Mouse (Mus musculus) kidney, postnatal 36 days (tissue): Measurements from ENCODE around the gene Pip5k1b.
A peak's percentile ranks its signal among the peaks of the same experiment; 100 is the strongest.

ENCODE experiments used
- DNase-seq, 2 experiments: peaks; one replicate each; pipeline ENCODE4 v3.0.0; 2021 to 2022; ENCODE audit warnings: mixed read lengths in 2 of 2

The Pip5k1b gene

GRCm38 (mm10) chr19:24542293-24542675, 13.4 kb downstream of the Pip5k1b start:
- DNase-seq, result no peak

- no peak for DNase-seq
Observed at GRCm38 (mm10) chr19:24541669-24542292, 13.9 kb downstream of the Pip5k1b start.

- DNase-seq, result no peak
Observed at GRCm38 (mm10) chr19:24540952-24541668, 14.6 kb downstream of the Pip5k1b start.

- peak in 1 of 2 experiments; percentile 18 for DNase-seq
Observed at GRCm38 (mm10) chr19:24539041-24539440, 16.6 kb downstream of the Pip5k1b start.

- no peak for DNase-seq
Observed at GRCm38 (mm10) chr19:24538181-24538580, 17.5 kb downstream of the Pip5k1b start.

- DNase-seq, result no peak
Observed at GRCm38 (mm10) chr19:24537691-24538090, 18.0 kb downstream of the Pip5k1b start.

- DNase-seq, result no peak
Observed at GRCm38 (mm10) chr19:24536920-24537319, 18.8 kb downstream of the Pip5k1b start.

- no peak for DNase-seq
Observed at GRCm38 (mm10) chr19:24536280-24536679, 19.4 kb downstream of the Pip5k1b start.

GRCm38 (mm10) chr19:24535161-24535560, 20.5 kb downstream of the Pip5k1b start:
- DNase-seq, result no peak

GRCm38 (mm10) chr19:24534733-24535132, 20.9 kb downstream of the Pip5k1b start:
- DNase-seq, result no peak

GRCm38 (mm10) chr19:24528910-24529561, 26.6 kb downstream of the Pip5k1b start:
- DNase-seq, result no peak

- DNase-seq, result no peak
Observed at GRCm38 (mm10) chr19:24528129-24528730, 27.4 kb downstream of the Pip5k1b start.

- DNase-seq, result no peak
Observed at GRCm38 (mm10) chr19:24527613-24527948, 28.1 kb downstream of the Pip5k1b start.

GRCm38 (mm10) chr19:24526731-24527612, 28.7 kb downstream of the Pip5k1b start:
- DNase-seq, result no peak

- no peak for DNase-seq
Observed at GRCm38 (mm10) chr19:24523476-24524313, 32.0 kb downstream of the Pip5k1b start.

- DNase-seq, result no peak
Observed at GRCm38 (mm10) chr19:24521997-24522396, 33.7 kb downstream of the Pip5k1b start.

- no peak for DNase-seq
Observed at GRCm38 (mm10) chr19:24521146-24521545, 34.5 kb downstream of the Pip5k1b start.

GRCm38 (mm10) chr19:24519732-24520409, 35.8 kb downstream of the Pip5k1b start:
- no peak for DNase-seq

GRCm38 (mm10) chr19:24518384-24518783, 37.3 kb downstream of the Pip5k1b start:
- DNase-seq, result no peak

GRCm38 (mm10) chr19:24517057-24517456, 38.6 kb downstream of the Pip5k1b start:
- DNase-seq, result no peak

GRCm38 (mm10) chr19:24515941-24516340, 39.7 kb downstream of the Pip5k1b start:
- no peak for DNase-seq
